Comparison of ENCODE assay signal across 13 mouse cellular contexts in genomic region chr14:120806553-120806893, GRCm38 (mm10).
A peak's percentile ranks its signal among the peaks of the same experiment; 100 is the strongest.
DNase-seq lines count a peak whose midpoint lies in the region; ATAC-seq and TF ChIP-seq lines count a peak whose summit lies in the region.
"Had no signal": no experiment of that assay in that cellular context is flagged by ENCODE, and none has a peak within 500 bp of the region (broad histone marks: within the 10 kb centered on the region; RNA-seq: fewer than 3 reads in every experiment).

No protein-coding gene starts in this region.

- H3K27me3 ChIP-seq in heart, embryonic 11.5 days (ENCODE audit: control insufficient read depth, insufficient read depth, low read length), result no peaks in the 10 kb centered on the region
- H3K27me3 ChIP-seq in midbrain, embryonic 10.5 days (ENCODE audit: low read depth, poor library complexity, severe bottlenecking), result peaks cover 7% of the 10 kb centered on the region; the same call in 1 of the 2 replicates
- no peaks in the 10 kb centered on the region for H3K27me3 ChIP-seq in midbrain, embryonic 13.5 days
- no peaks in the 10 kb centered on the region for H3K27me3 ChIP-seq in midbrain, postnatal 0 days (ENCODE audit: insufficient read depth, low read length)
- H3K27me3 ChIP-seq: Patski had no signal

- DNase-seq in heart, postnatal 36 days, result no peak
- DNase-seq in midbrain, embryonic 10.5 days (ENCODE audit: low spot score), result no peak
- peak; percentile 26 to 61 for DNase-seq in kidney, postnatal 25 days
- peak; percentile 37 for DNase-seq in midbrain, postnatal 0 days (ENCODE audit: low spot score)
- no peak for DNase-seq in cerebellum, adult 8-10 months
- no peak for DNase-seq in right cerebral cortex, postnatal 14 days
- DNase-seq: cerebellum, postnatal 14 days; gastrocnemius, adult 2 months; layer of hippocampus, adult 9-11 months had no signal

- H3K4me2 ChIP-seq in heart, embryonic 11.5 days, result no peak overlapping the region
- H3K4me2 ChIP-seq in midbrain, embryonic 13.5 days (replicated peaks), result no peak overlapping the region
- no peak overlapping the region for H3K4me2 ChIP-seq in midbrain, postnatal 0 days (ENCODE audit: low read depth, low read length, poor library complexity, severe bottlenecking)

- H3K9ac ChIP-seq in heart, embryonic 11.5 days (ENCODE audit: low read depth, low read length), result no peak overlapping the region
- no peak overlapping the region for H3K9ac ChIP-seq in midbrain, embryonic 13.5 days (replicated peaks)
- H3K9ac ChIP-seq in midbrain, postnatal 0 days (replicated peaks; ENCODE audit: low read length, poor library complexity, severe bottlenecking), result no peak overlapping the region

- no peaks in the 10 kb centered on the region for H3K36me3 ChIP-seq in heart, embryonic 11.5 days (ENCODE audit: control insufficient read depth, insufficient read depth, low read length)
- no peaks in the 10 kb centered on the region for H3K36me3 ChIP-seq in midbrain, embryonic 10.5 days
- no peaks in the 10 kb centered on the region for H3K36me3 ChIP-seq in midbrain, embryonic 13.5 days
- no peaks in the 10 kb centered on the region for H3K36me3 ChIP-seq in midbrain, postnatal 0 days (ENCODE audit: insufficient read depth, low read length)

- ATAC-seq in heart, embryonic 11.5 days (replicated peaks; ENCODE audit: insufficient number of reproducible peaks, low FRiP score, low TSS enrichment), result 0 out of 2 replicates have a peak, but pooled peaks have one; percentile 18
- no peak for ATAC-seq in midbrain, embryonic 13.5 days
- ATAC-seq in midbrain, postnatal 0 days (ENCODE audit: low FRiP score), result no peak
- ATAC-seq: Patski had no signal

- H3K4me1 ChIP-seq in heart, embryonic 11.5 days (ENCODE audit: control insufficient read depth, insufficient read depth, low read length), result no peaks in the 10 kb centered on the region
- H3K4me1 ChIP-seq in midbrain, embryonic 10.5 days, result peaks cover 39% of the 10 kb centered on the region
- peaks cover 25% of the 10 kb centered on the region for H3K4me1 ChIP-seq in midbrain, embryonic 13.5 days (replicated peaks)
- 0 out of 2 replicates have a peak, but pooled peaks cover 6% of the 10 kb centered on the region for H3K4me1 ChIP-seq in midbrain, postnatal 0 days (ENCODE audit: insufficient read depth, low read length)

- intact Hi-C loops in heart, postnatal 36 days (cut with DNase I), result loop anchor here (5.0 kb wide), 1 partner anchor 129 kb away; no protein-coding TSS in a partner anchor

- H3K4me3 ChIP-seq in heart, embryonic 11.5 days (ENCODE audit: low read depth, low read length), result no peak overlapping the region
- no peak overlapping the region for H3K4me3 ChIP-seq in midbrain, embryonic 10.5 days
- no peak overlapping the region for H3K4me3 ChIP-seq in midbrain, embryonic 13.5 days (replicated peaks)
- H3K4me3 ChIP-seq in midbrain, postnatal 0 days (ENCODE audit: low read depth, low read length), result no peak overlapping the region
- H3K4me3 ChIP-seq: gastrocnemius, adult 2 months had no signal

- TF ChIP-seq CTCF in midbrain, postnatal 0 days (IDR thresholded peaks at IDR 0.05), result no peak

- H3K27ac ChIP-seq in heart, embryonic 11.5 days (ENCODE audit: low read depth, low read length), result no peak overlapping the region
- 0 out of 2 replicates have a peak overlapping the region, but pooled peaks have one; percentile 84 for H3K27ac ChIP-seq in midbrain, embryonic 10.5 days (replicated peaks)
- H3K27ac ChIP-seq in midbrain, embryonic 13.5 days, result no peak overlapping the region
- no peak overlapping the region for H3K27ac ChIP-seq in midbrain, postnatal 0 days (ENCODE audit: low read depth, low read length)
- H3K27ac ChIP-seq: gastrocnemius, adult 2 months; macrophage had no signal

- H3K9me3 ChIP-seq in heart, embryonic 11.5 days (replicated peaks; ENCODE audit: control insufficient read depth, low read length), result no peaks in the 10 kb centered on the region
- H3K9me3 ChIP-seq in midbrain, embryonic 10.5 days (replicated peaks), result no peaks in the 10 kb centered on the region; the same call in 1 of the 2 replicates
- H3K9me3 ChIP-seq in midbrain, embryonic 13.5 days, result no peaks in the 10 kb centered on the region; the same call in none of the 2 replicates
- no peaks in the 10 kb centered on the region for H3K9me3 ChIP-seq in midbrain, postnatal 0 days (ENCODE audit: low read length)

- WGBS in heart, embryonic 11.5 days (ENCODE audit: insufficient replicate concordance), result 40% methylated on average over 3 of the region's 10 CpGs
- WGBS in midbrain, embryonic 10.5 days, result 63% methylated on average over 6 of the region's 10 CpGs
- WGBS in midbrain, embryonic 13.5 days, result 71% methylated on average over 3 of the region's 10 CpGs
- 49% methylated on average over 4 of the region's 10 CpGs for WGBS in midbrain, postnatal 0 days

Comparison
In these comparisons a context has a peak if more than half of its experiments do, and no peak if none do; other contexts are left out.
1. DNase-seq: peak in kidney, postnatal 25 days (2 of 2) and midbrain, postnatal 0 days (single experiment); none in heart, postnatal 36 days (0 of 2), midbrain, embryonic 10.5 days (single experiment), cerebellum, adult 8-10 months (single experiment) and right cerebral cortex, postnatal 14 days (single experiment).